Mouse (Mus musculus) E14TG2a.4 (cell line): ENCODE measurements around the gene Rfx6.

Source experiments
- CTCF ChIP-seq: conservative IDR thresholded peaks from 2 replicates; pipeline ENCODE4 v1.5.1; 2014; ENCODE audit warnings: low read length
- POU5F1 ChIP-seq: IDR thresholded peaks from 2 replicates; pipeline ENCODE4 v1.6.1; 2014; ENCODE audit warnings: low read length, borderline replicate concordance

DNA sequence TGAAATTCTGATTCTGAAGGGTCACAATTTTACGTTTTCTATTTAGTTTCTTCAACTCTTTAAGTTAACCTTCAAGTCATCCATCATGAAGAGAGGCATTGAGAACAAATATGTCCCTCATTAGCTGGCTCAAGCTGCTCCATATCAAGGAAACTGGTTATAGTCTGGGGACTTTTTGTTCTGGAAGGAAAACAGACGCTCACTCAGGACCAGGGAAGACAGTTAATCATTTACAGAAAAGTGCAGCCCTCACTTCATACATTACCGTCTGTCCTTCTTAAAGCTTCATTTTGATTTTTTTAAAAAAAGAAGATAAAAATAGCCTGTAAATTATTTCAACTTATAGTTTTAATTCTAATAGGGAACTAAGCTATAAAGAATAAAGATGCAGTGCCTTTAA, 43.3 kb downstream of the Rfx6 start:
- no peak for TF ChIP-seq CTCF
- TF ChIP-seq POU5F1: no peak
